Mouse (Mus musculus) MEL (cell line): Measurements from ENCODE around the gene Gm29133.

ENCODE experiments used
- MYC ChIP-seq: IDR thresholded peaks from 2 replicates; pipeline ENCODE4 v1.6.1; 2011; ENCODE audit warnings: low read depth, mild to moderate bottlenecking, low read length, improper control_type of control experiment, moderate library complexity
- POLR2A ChIP-seq, 2 experiments: IDR thresholded peaks; 2 replicates each; pipeline ENCODE4 v1.6.1; 2011 to 2012; ENCODE audit warnings: low read length in 2 of 2, mild to moderate bottlenecking in 2 of 2, control low read depth in 1 of 2, improper control_type of control experiment in 1 of 2, low read depth in 1 of 2, moderate library complexity in 1 of 2; ENCODE audit not compliant: control insufficient read depth in 1 of 2, insufficient read depth in 1 of 2, poor library complexity in 1 of 2
- RAD21 ChIP-seq: IDR thresholded peaks from 2 replicates; pipeline ENCODE4 v1.6.1; 2011; ENCODE audit warnings: mild to moderate bottlenecking, low read depth, low read length, improper control_type of control experiment

DNA sequence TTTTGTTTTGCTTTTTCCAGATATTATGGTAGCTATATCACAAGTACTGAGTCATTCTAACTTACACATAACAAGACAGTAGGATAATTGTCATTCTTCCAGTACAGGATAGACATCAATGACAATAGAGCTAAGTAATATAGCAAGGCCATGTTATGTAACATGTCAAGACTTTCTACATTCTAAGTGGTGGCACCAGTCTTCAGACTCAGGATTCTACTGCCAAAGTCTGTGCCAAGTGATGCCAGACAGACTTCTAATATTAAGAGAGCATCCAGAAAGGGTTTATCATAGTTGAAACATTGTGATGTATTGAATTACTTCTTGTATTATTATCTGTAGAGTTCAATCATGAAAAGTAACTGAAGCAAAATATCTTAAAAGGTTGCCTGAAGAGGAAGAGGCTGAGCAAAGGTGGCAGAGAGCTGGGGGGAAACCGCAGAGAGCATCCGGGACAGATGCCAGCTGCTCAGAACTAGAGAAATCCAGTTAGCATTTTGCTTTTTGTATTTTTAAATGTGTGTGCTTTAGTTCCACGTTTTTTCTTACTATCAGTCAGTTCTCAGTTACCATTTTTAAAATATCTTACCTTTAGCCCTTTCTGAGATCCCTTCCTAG lies 34.2 kb upstream of the Gm29133 start:
- TF ChIP-seq RAD21 (no peak), MYC (no peak), POLR2A (IDR thresholded peaks at IDR 0.05; ENCODE audit: control insufficient read depth in 1 of 2, insufficient read depth in 1 of 2, low read depth in 1 of 2, low read length in 2 of 2, poor library complexity in 1 of 2) (no peak)
